Mouse (Mus musculus) intestine, embryonic 16.5 days (tissue): ENCODE data around the gene Tef. TPM values are rescaled to one million over a fixed set of nuclear protein-coding genes. Genes with fewer than 3 reads are reported as not detected.

ENCODE experiments used
- ATAC-seq: fragments of 200-750 bp; cut with Nextera tagmentation; 2 replicates; pipeline ENCODE4 v1.8.0; 2017; ENCODE audit warnings: moderate TSS enrichment, moderate library complexity
- H3K27ac ChIP-seq: fragments of 300-500 bp; sonication (generic); 2 replicates; pipeline ENCODE4 v1.5.1; 2014; ENCODE audit warnings: mild to moderate bottlenecking, low read length
- H3K27me3 ChIP-seq: fragments of 300-500 bp; sonication (generic); replicated peaks from 2 replicates; pipeline ENCODE4 v1.6.1; 2014; ENCODE audit warnings: low read length, control low read depth, mixed read lengths; ENCODE audit not compliant: control insufficient read depth, insufficient read depth
- H3K36me3 ChIP-seq: fragments of 300-500 bp; sonication (generic); 2 replicates; pipeline ENCODE4 v1.6.1; 2014; ENCODE audit warnings: low read length, control low read depth; ENCODE audit not compliant: control insufficient read depth, insufficient read depth
- H3K4me1 ChIP-seq: fragments of 300-500 bp; sonication (generic); 2 replicates; pipeline ENCODE4 v1.6.1; 2014; ENCODE audit warnings: low read length, control low read depth, mixed read lengths; ENCODE audit not compliant: control insufficient read depth, insufficient read depth
- H3K4me2 ChIP-seq: fragments of 300-500 bp; sonication (generic); 2 replicates; pipeline ENCODE4 v1.6.1; 2014; ENCODE audit warnings: low read depth, low read length, control low read depth
- H3K4me3 ChIP-seq: fragments of 300-500 bp; sonication (generic); 2 replicates; pipeline ENCODE4 v1.5.1; 2014; ENCODE audit warnings: mild to moderate bottlenecking, low read length
- H3K9ac ChIP-seq: fragments of 300-500 bp; sonication (generic); 2 replicates; pipeline ENCODE4 v1.6.1; 2014; ENCODE audit warnings: low read depth, low read length
- H3K9me3 ChIP-seq: fragments of 300-500 bp; sonication (generic); 2 replicates; pipeline ENCODE4 v1.6.1; 2016; ENCODE audit warnings: low read length, control low read depth; ENCODE audit not compliant: control insufficient read depth
- whole genome bisulfite sequencing: fragments of 180-500 bp; shearing (Covaris S2); extraction: QIAGEN DNeasy Blood & Tissue Kit; methylation state at CpG from one replicate; pipeline ENCODE4 v1.1.7; 2014; 5-methylcytosine and 5-hydroxymethylcytosine counted together
- polyA plus RNA-seq: library from polyadenylated mRNA; unstranded; fragments of >200 nt; fragmentation: Nextera tagmentation; extraction: Ambion mirVana; gene quantifications from 2 replicates; pipeline ENCODE4 v1.2.1, GENCODE M21; 2015

The Tef gene
- polyA plus RNA-seq, 1 experiment from 2014 or later = 12.5 TPM

DNA sequence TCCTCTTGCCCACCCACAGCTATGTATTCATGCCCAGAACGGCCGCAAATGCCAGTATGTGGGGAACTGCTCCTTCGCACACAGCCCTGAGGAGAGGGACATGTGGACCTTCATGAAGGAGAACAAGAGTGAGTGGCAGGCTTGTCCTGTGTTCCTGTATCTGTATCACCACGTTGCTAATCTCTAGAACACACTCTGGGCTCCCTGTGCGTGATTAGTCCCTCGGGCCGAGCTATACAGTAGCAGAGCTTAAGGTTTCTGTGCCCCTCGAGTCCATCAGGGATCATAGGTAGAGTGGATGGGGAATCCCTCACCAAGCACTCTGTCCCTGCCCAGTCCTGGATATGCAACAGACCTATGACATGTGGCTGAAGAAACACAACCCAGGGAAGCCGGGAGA lies 9.8 kb upstream of the Tef start:
- 0 out of 2 replicates have a peak, but pooled peaks cover 8% of the 10 kb centered on the region for H3K36me3 ChIP-seq
- no peak for ATAC-seq
- no peak overlapping the region for H3K27ac ChIP-seq
- H3K9me3 ChIP-seq = no peaks in the 10 kb centered on the region
- no peak overlapping the region for H3K4me3 ChIP-seq
- H3K4me2 ChIP-seq = no peak overlapping the region
- 92% methylated on average over 9 of the region's 9 CpGs for WGBS
- no peaks in the 10 kb centered on the region for H3K4me1 ChIP-seq
- no peaks in the 10 kb centered on the region for H3K27me3 ChIP-seq
- H3K9ac ChIP-seq = no peak overlapping the region

DNA sequence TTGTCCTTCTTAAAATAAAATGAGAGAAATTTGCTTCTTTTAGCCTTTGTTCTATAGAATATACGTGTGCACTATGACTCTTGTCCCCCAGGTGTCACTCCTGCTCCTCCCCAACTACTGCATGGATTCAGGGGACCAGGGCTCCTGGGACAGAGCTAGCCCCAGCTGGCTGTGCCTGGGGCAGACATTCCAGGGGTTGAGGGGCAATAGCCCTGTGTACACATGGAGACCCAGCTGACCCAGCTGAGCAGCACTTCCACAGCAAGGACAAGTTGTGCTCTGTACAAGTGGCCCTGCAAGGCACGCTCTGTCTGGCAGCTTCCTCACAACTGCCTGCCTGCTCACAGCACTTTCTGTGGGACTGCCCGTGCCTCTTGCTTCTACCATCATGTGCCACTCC lies 6.0 kb upstream of the Tef start:
- Histone ChIP-seq H3K4me2 (no peak overlapping the region), H3K4me1 (0 out of 2 replicates have a peak, but pooled peaks cover 2% of the 10 kb centered on the region), H3K9me3 (no peaks in the 10 kb centered on the region), H3K27me3 (no peaks in the 10 kb centered on the region), H3K9ac (no peak overlapping the region), H3K4me3 (no peak overlapping the region), H3K27ac (no peak overlapping the region), H3K36me3 (0 out of 2 replicates have a peak, but pooled peaks cover 8% of the 10 kb centered on the region)
- ATAC-seq = no peak
- 74% methylated on average over 3 of the region's 3 CpGs for WGBS

DNA sequence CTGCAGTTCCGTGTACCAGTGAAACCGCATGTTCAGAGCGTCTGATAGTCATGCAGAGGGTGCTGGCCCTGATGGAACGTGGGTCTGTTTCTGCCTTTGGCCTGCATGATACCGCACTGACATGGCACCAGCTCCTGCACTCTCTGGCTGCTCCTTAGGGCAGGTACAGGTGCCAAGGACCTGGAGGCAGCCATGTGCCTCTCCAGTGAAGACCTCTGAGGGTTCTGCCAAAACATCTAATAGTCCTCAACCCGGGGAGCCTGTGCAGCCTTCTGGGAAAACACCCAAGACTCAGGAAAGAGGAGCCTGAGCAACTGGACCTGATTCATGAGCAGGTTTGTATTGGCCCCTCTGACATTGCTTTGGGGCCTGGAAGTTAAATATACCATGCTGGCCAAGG lies 4.4 kb upstream of the Tef start:
- 88% methylated on average over 6 of the region's 6 CpGs for WGBS
- Histone ChIP-seq H3K27ac (no peak overlapping the region), H3K9me3 (no peaks in the 10 kb centered on the region), H3K36me3 (0 out of 2 replicates have a peak, but pooled peaks cover 1% of the 10 kb centered on the region), H3K27me3 (no peaks in the 10 kb centered on the region), H3K9ac (no peak overlapping the region), H3K4me2 (no peak overlapping the region), H3K4me3 (no peak overlapping the region), H3K4me1 (peaks cover 12% of the 10 kb centered on the region)
- no peak for ATAC-seq

DNA sequence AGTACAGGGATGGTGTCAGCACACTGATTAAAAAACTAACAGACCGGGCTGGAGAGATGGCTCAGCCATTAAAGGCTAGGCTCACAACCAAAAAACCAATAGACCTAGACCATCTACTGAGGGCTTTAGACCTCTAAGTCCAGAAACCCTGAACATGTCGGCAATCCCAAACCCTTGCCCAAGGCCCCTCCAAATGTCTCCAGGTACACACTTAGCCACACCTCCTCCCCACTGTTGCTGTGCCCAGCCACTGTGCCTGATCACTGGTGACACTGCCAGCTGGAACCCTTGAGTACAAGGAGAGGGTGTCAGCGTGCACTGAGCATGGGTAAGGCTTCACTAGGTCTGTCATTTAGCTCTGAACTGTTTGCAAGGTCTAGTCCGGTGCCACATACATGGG lies 3.8 kb upstream of the Tef start:
- Histone ChIP-seq H3K4me2 (no peak overlapping the region), H3K9ac (no peak overlapping the region), H3K4me3 (no peak overlapping the region), H3K4me1 (peaks cover 16% of the 10 kb centered on the region), H3K27ac (no peak overlapping the region), H3K27me3 (no peaks in the 10 kb centered on the region), H3K36me3 (no peaks in the 10 kb centered on the region), H3K9me3 (no peaks in the 10 kb centered on the region)
- whole genome bisulfite sequencing = 86% methylated on average over 4 of the region's 4 CpGs
- no peak for ATAC-seq

DNA sequence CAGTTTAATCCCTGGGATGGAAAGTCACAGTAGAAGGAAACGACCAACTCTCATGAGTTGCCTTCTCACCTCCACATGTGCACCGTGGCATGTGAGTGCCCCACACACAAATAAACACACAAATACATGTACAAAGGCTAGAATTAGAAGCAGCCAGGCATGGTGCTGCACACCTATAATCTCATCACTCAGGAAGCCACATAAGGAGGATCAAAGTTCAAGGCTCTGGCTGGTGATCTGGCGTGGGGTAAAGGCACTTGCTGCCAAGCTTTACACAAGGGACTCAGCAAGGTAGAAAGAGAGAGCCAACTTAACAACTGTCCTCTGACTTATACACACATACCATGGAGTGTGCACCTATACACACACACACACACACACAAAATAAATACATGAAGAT lies 1.8 kb upstream of the Tef start:
- no peak overlapping the region for H3K9ac ChIP-seq
- no peaks in the 10 kb centered on the region for H3K27me3 ChIP-seq
- H3K4me2 ChIP-seq = no peak overlapping the region
- H3K4me3 ChIP-seq = no peak overlapping the region
- H3K4me1 ChIP-seq = peaks cover 27% of the 10 kb centered on the region
- no peak overlapping the region for H3K27ac ChIP-seq
- H3K9me3 ChIP-seq = no peaks in the 10 kb centered on the region
- WGBS = 60% methylated on average over 3 of the region's 3 CpGs
- no peaks in the 10 kb centered on the region for H3K36me3 ChIP-seq
- ATAC-seq = no peak

DNA sequence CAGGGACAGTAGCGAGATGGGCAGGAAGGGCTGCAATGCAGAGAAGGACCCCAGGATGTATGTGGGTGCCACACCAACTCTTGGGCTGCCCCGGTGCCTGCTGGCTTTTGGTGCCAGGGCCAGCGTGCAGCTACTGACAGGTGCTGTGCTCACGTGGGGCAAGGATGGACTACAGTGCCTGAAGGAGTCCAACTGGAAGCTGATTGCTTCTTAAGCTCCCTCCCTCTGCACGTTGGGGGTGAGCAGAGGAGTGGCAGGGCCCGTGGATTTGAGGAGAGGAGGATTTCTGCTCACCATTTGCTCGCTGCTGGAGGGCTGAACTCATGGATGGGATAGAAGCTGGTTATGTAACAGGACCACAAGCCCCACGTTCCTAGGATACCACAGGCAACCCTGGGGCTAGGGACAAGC lies 725 bp downstream of the Tef start:
- peak overlapping the region; percentile 60 for H3K9ac ChIP-seq
- peak overlapping the region; percentile 59 for H3K4me2 ChIP-seq
- peak overlapping the region; percentile 43 for H3K4me3 ChIP-seq
- H3K4me1 ChIP-seq = peaks cover 34% of the 10 kb centered on the region
- H3K27me3 ChIP-seq = no peaks in the 10 kb centered on the region
- peak overlapping the region; percentile 75 for H3K27ac ChIP-seq
- 15% methylated on average over 8 of the region's 8 CpGs for WGBS
- no peaks in the 10 kb centered on the region for H3K36me3 ChIP-seq
- ATAC-seq = peak; percentile 39
- no peaks in the 10 kb centered on the region for H3K9me3 ChIP-seq

DNA sequence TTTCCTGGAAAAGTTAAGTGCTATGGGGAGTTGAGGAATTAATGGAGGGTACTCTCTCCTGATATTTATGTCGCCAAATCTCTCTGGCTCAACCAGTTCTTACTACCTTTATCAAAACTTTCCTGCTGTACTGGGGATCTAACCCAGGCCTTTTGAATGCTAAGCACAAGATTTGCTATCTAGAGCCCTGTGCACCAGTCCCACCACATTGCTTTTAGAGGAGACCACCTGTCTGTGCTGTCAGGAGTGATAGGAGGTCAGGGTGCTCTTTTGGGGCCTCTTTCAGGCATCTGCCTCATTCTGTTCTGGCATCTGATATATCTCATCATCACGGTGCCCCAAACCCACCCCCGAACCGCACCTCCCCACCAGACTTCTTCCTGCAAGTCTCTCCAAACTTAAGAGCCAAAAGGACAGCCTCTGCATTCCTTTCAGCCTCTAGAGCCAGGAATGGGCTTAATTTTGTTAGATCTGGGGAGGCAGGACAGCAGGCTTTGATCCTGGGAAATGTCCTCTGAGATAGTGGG lies 1.3 kb downstream of the Tef start:
- peak overlapping the region; percentile 59 for H3K4me2 ChIP-seq
- no peak for ATAC-seq
- H3K27ac ChIP-seq = peak overlapping the region; percentile 75
- peak overlapping the region; percentile 43 for H3K4me3 ChIP-seq
- no peaks in the 10 kb centered on the region for H3K27me3 ChIP-seq
- H3K36me3 ChIP-seq = no peaks in the 10 kb centered on the region
- H3K4me1 ChIP-seq = peaks cover 34% of the 10 kb centered on the region
- H3K9me3 ChIP-seq = no peaks in the 10 kb centered on the region
- H3K9ac ChIP-seq = peak overlapping the region; percentile 36
- 62% methylated on average over 4 of the region's 4 CpGs for WGBS

DNA sequence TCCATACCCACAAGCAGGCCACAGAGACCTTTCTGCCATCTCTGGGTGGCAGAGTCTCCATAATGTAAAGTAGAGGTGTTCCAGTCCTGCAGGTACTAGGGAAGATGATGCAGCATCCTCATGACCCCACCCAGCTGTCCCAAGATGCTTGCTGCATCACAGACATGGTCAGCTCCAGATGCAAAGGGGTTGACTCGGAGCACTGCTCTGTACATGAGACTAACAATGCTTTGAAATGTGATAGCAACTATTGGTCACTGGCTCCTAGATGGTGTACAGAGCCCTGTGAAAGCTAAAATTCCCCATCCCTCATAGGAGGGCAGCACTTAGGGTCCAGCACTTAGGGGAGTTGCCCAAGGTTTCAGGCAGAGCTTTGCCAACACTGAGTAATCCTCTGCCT lies 2.0 kb downstream of the Tef start:
- Histone ChIP-seq H3K4me3 (no peak overlapping the region), H3K4me2 (no peak overlapping the region), H3K4me1 (peaks cover 36% of the 10 kb centered on the region), H3K9me3 (no peaks in the 10 kb centered on the region), H3K27me3 (no peaks in the 10 kb centered on the region), H3K27ac (no peak overlapping the region), H3K9ac (0 out of 2 replicates have a peak overlapping the region, but pooled peaks have one; percentile 36), H3K36me3 (no peaks in the 10 kb centered on the region)
- WGBS = 76% methylated on average over 1 of the region's 1 CpGs
- ATAC-seq = no peak

DNA sequence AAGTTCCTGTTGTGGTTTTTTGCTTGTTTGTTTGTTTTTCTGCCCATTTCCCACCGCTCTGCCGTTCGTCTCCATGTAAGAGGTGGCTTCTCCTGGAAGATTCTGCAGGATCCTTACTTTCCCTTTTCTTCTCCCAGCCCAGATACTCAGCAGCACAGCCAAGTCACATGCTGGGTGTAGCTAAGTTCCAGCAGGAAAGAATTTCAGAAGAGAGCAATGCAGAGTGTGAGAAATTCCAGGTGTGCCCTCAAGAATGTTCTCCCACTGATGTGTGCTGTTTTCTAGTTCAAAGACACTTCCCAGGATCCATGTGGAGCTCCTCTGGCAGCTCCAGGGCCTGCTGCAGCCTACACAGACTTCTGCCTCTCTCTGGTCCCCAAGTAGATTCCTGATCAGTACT lies 2.7 kb downstream of the Tef start:
- H3K27me3 ChIP-seq = no peaks in the 10 kb centered on the region
- H3K27ac ChIP-seq = no peak overlapping the region; the same call in 1 of the 2 replicates
- no peaks in the 10 kb centered on the region for H3K36me3 ChIP-seq
- no peak overlapping the region for H3K4me2 ChIP-seq
- H3K4me1 ChIP-seq = peaks cover 43% of the 10 kb centered on the region
- no peak overlapping the region for H3K9ac ChIP-seq
- no peaks in the 10 kb centered on the region for H3K9me3 ChIP-seq
- H3K4me3 ChIP-seq = no peak overlapping the region
- WGBS = 78% methylated on average over 3 of the region's 3 CpGs
- ATAC-seq = no peak

DNA sequence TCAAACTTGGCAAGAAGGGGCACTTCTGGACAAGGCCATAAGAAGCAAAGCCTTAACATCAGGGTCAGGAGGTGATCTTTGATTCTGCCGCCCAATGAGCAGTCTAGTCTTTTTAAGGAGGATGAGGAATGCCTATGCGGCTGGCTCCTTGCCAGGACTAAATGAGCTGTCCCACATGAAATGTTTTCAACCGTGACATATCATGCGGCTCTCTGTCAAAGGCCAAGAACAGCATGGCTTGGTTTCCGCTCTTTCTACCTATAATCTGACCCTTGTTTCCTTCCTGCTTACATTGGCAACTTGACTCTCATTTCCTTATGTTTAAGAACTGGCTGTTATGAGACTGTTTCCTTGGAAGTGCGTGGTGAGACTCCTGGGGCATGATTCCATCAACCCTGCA lies 3.4 kb downstream of the Tef start:
- Histone ChIP-seq H3K4me3 (no peak overlapping the region), H3K9ac (no peak overlapping the region), H3K27me3 (no peaks in the 10 kb centered on the region), H3K4me1 (peaks cover 43% of the 10 kb centered on the region), H3K27ac (0 out of 2 replicates have a peak overlapping the region, but pooled peaks have one; percentile 36), H3K36me3 (no peaks in the 10 kb centered on the region), H3K9me3 (no peaks in the 10 kb centered on the region), H3K4me2 (no peak overlapping the region)
- no peak for ATAC-seq
- WGBS = 58% methylated on average over 6 of the region's 6 CpGs
